Mouse (Mus musculus) neural tube, embryonic 10.5 days (tissue): ENCODE data around the gene Zfp541.

Experiments used
- DNase-seq: peaks from one replicate; pipeline ENCODE4 v3.0.0-alpha.2; 2017; ENCODE audit warnings: low spot score; ENCODE audit errors: extremely low spot score

Gene Zfp541

GRCm38 (mm10) chr7:16071906-16072305 is 10.3 kb downstream of the Zfp541 start:
- DNase-seq = no peak

GRCm38 (mm10) chr7:16079947-16080346 is 18.3 kb downstream of the Zfp541 start:
- no peak for DNase-seq

- no peak for DNase-seq
Observed at GRCm38 (mm10) chr7:16080581-16080980, 19.0 kb downstream of the Zfp541 start.

GRCm38 (mm10) chr7:16083361-16083760 is 21.7 kb downstream of the Zfp541 start:
- DNase-seq = no peak

- no peak for DNase-seq
Observed at GRCm38 (mm10) chr7:16087587-16087986, 26.0 kb downstream of the Zfp541 start.

GRCm38 (mm10) chr7:16094592-16094991 is 33.0 kb downstream of the Zfp541 start:
- DNase-seq = no peak

- peak; percentile 99 for DNase-seq
Observed at GRCm38 (mm10) chr7:16098021-16099017, 36.7 kb downstream of the Zfp541 start, which contains the start of gene Napa. Gene Napa, plus strand, starts transcription at chr7:16098458.

- no peak for DNase-seq
Observed at GRCm38 (mm10) chr7:16099901-16100300, 38.3 kb downstream of the Zfp541 start.

GRCm38 (mm10) chr7:16101081-16101480 is 39.5 kb downstream of the Zfp541 start:
- no peak for DNase-seq

GRCm38 (mm10) chr7:16101726-16102475 is 40.3 kb downstream of the Zfp541 start:
- no peak for DNase-seq

- no peak for DNase-seq
Observed at GRCm38 (mm10) chr7:16102686-16103226, 41.1 kb downstream of the Zfp541 start.

GRCm38 (mm10) chr7:16103760-16104159 is 42.1 kb downstream of the Zfp541 start:
- DNase-seq = no peak

GRCm38 (mm10) chr7:16104611-16105388 is 43.2 kb downstream of the Zfp541 start:
- no peak for DNase-seq

- no peak for DNase-seq
Observed at GRCm38 (mm10) chr7:16108886-16109542, 47.4 kb downstream of the Zfp541 start.

- no peak for DNase-seq
Observed at GRCm38 (mm10) chr7:16110158-16110557, 48.5 kb downstream of the Zfp541 start.

- no peak for DNase-seq
Observed at GRCm38 (mm10) chr7:16111284-16112090, 49.9 kb downstream of the Zfp541 start.

- DNase-seq = no peak
Observed at GRCm38 (mm10) chr7:16116418-16116817, 54.8 kb downstream of the Zfp541 start.

GRCm38 (mm10) chr7:16117100-16117499 is 55.5 kb downstream of the Zfp541 start:
- no peak for DNase-seq

GRCm38 (mm10) chr7:16119569-16120261 is 58.1 kb downstream of the Zfp541 start, which contains the start of gene Kptn:
Gene Kptn, plus strand, starts transcription at chr7:16119895.
- peak; percentile 95 for DNase-seq
